10 mouse cellular contexts compared by ENCODE assay signal in the genomic region with DNA sequence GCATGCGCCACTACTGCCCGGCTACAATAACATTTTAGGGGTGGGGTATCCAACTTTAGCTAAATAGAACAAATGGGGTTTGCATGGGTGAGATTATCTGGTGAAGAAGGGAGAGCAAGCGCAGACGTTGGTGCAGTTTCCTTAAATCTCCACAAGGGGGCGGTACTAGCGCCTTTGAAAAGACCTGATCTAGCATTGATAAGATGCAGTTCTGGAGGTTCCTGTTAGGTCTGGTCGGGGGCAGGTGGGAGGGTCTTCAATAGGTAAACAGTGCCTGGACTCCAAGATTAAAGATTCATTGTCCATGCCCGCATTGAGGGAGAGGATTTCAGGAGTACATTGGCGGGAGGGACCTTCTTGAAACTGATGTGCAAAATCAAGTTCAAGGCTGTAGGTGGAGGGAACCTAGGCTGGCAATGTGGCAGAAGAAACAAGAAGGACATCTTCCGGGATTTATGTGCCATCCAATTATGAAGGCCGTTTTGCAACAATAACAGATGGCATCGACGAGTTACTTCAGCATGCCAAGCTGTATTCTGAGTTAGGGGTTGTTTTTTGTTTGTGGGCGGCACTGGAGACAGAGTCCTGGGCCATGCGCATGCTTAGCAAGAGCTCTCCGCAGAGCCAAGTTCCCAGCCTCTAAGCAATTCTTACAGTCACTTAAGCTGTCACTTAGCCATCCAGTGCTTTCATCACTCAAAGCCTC. TPM values are rescaled to one million over a fixed set of nuclear protein-coding genes. Genes with fewer than 3 reads are reported as not detected.
DNase-seq lines count a peak whose midpoint lies in the region; ATAC-seq and TF ChIP-seq lines count a peak whose summit lies in the region.
"Had no signal": no experiment of that assay in that cellular context is flagged by ENCODE, and none has a peak within 500 bp of the region (broad histone marks: within the 10 kb centered on the region; RNA-seq: fewer than 3 reads in every experiment).

No protein-coding gene starts in this region.

- peak; percentile 72; the same call in 1 of the 2 replicates for TF ChIP-seq CTCF in brain, embryonic 14.5 days (IDR thresholded peaks at IDR 0.05; ENCODE audit: borderline replicate concordance, extremely low read depth, insufficient read depth, insufficient read length)

- H3K36me3 ChIP-seq in forebrain, embryonic 15.5 days: no peaks in the 10 kb centered on the region
- H3K36me3 ChIP-seq: liver, embryonic 13.5 days had no signal

- no peak overlapping the region for H3K4me3 ChIP-seq in forebrain, embryonic 15.5 days
- H3K4me3 ChIP-seq: erythroblast, embryonic 14.5 days; liver, embryonic 13.5 days had no signal

- no peaks in the 10 kb centered on the region for H3K27me3 ChIP-seq in forebrain, embryonic 15.5 days
- H3K27me3 ChIP-seq: liver, embryonic 13.5 days had no signal

- no peak overlapping the region for H3K4me2 ChIP-seq in forebrain, embryonic 15.5 days (replicated peaks)
- H3K4me2 ChIP-seq: liver, embryonic 13.5 days had no signal

- TF ChIP-seq POLR2A in brain, embryonic 14.5 days (IDR thresholded peaks at IDR 0.05; ENCODE audit: borderline replicate concordance, extremely low read depth, insufficient read depth, insufficient read length, poor library complexity, severe bottlenecking): no peak

- WGBS in forebrain, embryonic 15.5 days: 27% methylated on average over 16 of the region's 16 CpGs

- no peak overlapping the region for H3K9ac ChIP-seq in forebrain, embryonic 15.5 days (replicated peaks)
- H3K9ac ChIP-seq: liver, embryonic 13.5 days had no signal

- H3K27ac ChIP-seq in forebrain, embryonic 15.5 days (replicated peaks): no peak overlapping the region
- H3K27ac ChIP-seq: liver, embryonic 13.5 days had no signal

- peak; percentile 46 for DNase-seq in heart, postnatal 4 days
- DNase-seq in heart, postnatal 25 days (ENCODE audit: low spot score): no peak
- peak; percentile 14 to 41 for DNase-seq in CD8-positive naive resting alpha-beta T cell, adult 2 months (ENCODE audit: low read depth in 2 of 2, low spot score in 2 of 2)
- peak; percentile 57 for DNase-seq in brain, embryonic 14.5 days (ENCODE audit: low read depth)
- peak; percentile 57 for DNase-seq in left cerebral cortex, postnatal 4 days
- peak; percentile 38 for DNase-seq in right cerebral cortex, postnatal 14 days
- DNase-seq: liver, embryonic 13.5 days had no signal

- H3K9me3 ChIP-seq in forebrain, embryonic 15.5 days: no peaks in the 10 kb centered on the region
- H3K9me3 ChIP-seq: liver, embryonic 13.5 days had no signal

- 0 out of 2 replicates have a peak, but pooled peaks have one; percentile 41 for ATAC-seq in forebrain, embryonic 15.5 days (replicated peaks)
- no peak for ATAC-seq in inflammation-experienced regulatory T-cells, adult 6 months

- no peaks in the 10 kb centered on the region for H3K4me1 ChIP-seq in forebrain, embryonic 15.5 days

- intact Hi-C loops in heart, postnatal 25 days (cut with DNase I): loop anchor here (5.0 kb wide), 2 partner anchors 48 to 57 kb away; no protein-coding TSS in a partner anchor
- intact Hi-C loops in left cerebral cortex, postnatal 4 days (cut with DNase I): loop anchor here (10.0 kb wide), 1 partner anchor 156 kb away; no protein-coding TSS in a partner anchor

RNA-seq across cellular contexts. Expression of a gene that starts 3.0 kb away (rescaled TPM):
- not detected for total RNA-seq in heart, postnatal 4 days (2021)
- not detected for total RNA-seq in heart, postnatal 25 days (2021)
- 0.05 and 0.26 TPM in 2 replicates for polyA plus RNA-seq in brain, embryonic 14.5 days (2012; rRNA removed)
- not detected in 2 replicates for polyA plus RNA-seq in forebrain, embryonic 15.5 days (2015; fragmentation: Nextera tagmentation; extraction: Ambion mirVana)
- total RNA-seq in left cerebral cortex, postnatal 4 days (2021): under 1 TPM in 1 of 2 experiments, not detected in 1; 0.66 TPM
- not detected for polyA plus RNA-seq in inflammation-experienced regulatory T-cells, adult 6 months (2017; shearing (Covaris generic))

RNA-seq across cellular contexts. Expression of a gene that starts 32.3 kb away (rescaled TPM):
- total RNA-seq in heart, postnatal 4 days (2021): not detected
- total RNA-seq in heart, postnatal 25 days (2021): not detected
- polyA plus RNA-seq in brain, embryonic 14.5 days (2012; rRNA removed): 1.2 and 3.2 TPM in 2 replicates
- polyA plus RNA-seq in forebrain, embryonic 15.5 days (2015; fragmentation: Nextera tagmentation; extraction: Ambion mirVana): 0.23 TPM in 1 of 2 replicates, not detected in the other
- under 1 TPM in 1 of 2 experiments, not detected in 1; 0.08 TPM for total RNA-seq in left cerebral cortex, postnatal 4 days (2021)
- under 1 TPM in 1 of 3 experiments, not detected in 2; 0.11 TPM for polyA plus RNA-seq in inflammation-experienced regulatory T-cells, adult 6 months (2017; shearing (Covaris generic))
- polyA plus RNA-seq: erythroblast, embryonic 14.5 days had no signal

RNA-seq across cellular contexts. Expression of a gene that starts 32.9 kb away (rescaled TPM):
- total RNA-seq in heart, postnatal 4 days (2021): under 1 TPM in 1 of 2 experiments, not detected in 1; 0.34 TPM
- not detected for total RNA-seq in heart, postnatal 25 days (2021)
- 0.85 and 3.3 TPM in 2 replicates for polyA plus RNA-seq in brain, embryonic 14.5 days (2012; rRNA removed)
- 0.20 and 0.47 TPM in 2 replicates for polyA plus RNA-seq in forebrain, embryonic 15.5 days (2015; fragmentation: Nextera tagmentation; extraction: Ambion mirVana)
- total RNA-seq in left cerebral cortex, postnatal 4 days (2021): under 1 TPM; 0.26 to 0.56 TPM
- polyA plus RNA-seq in inflammation-experienced regulatory T-cells, adult 6 months (2017; shearing (Covaris generic)): not detected

RNA-seq across cellular contexts. Expression of a gene that starts 44.5 kb away (rescaled TPM):
- 10 to 100 TPM in 1 of 2 experiments, 1 to 10 TPM in 1; 7.3 to 12.8 TPM for total RNA-seq in heart, postnatal 4 days (2021)
- total RNA-seq in heart, postnatal 25 days (2021): 1 to 10 TPM in 1 of 2 experiments, under 1 TPM in 1; 0.81 to 1.1 TPM
- polyA plus RNA-seq in brain, embryonic 14.5 days (2012; rRNA removed): 241 and 276 TPM in 2 replicates
- polyA plus RNA-seq in forebrain, embryonic 15.5 days (2015; fragmentation: Nextera tagmentation; extraction: Ambion mirVana): 115 and 121 TPM in 2 replicates
- 100 to 1,000 TPM; 356 to 358 TPM for total RNA-seq in left cerebral cortex, postnatal 4 days (2021)
- 1 to 10 TPM in 1 of 3 experiments, under 1 TPM in 2; 0.28 to 1.1 (median 0.91) TPM for polyA plus RNA-seq in inflammation-experienced regulatory T-cells, adult 6 months (2017; shearing (Covaris generic))

RNA-seq across cellular contexts. Expression of a gene that starts 45.1 kb away (rescaled TPM):
- total RNA-seq in heart, postnatal 4 days (2021): 1 to 10 TPM; 6.0 to 7.4 TPM
- 1 to 10 TPM; 3.5 TPM for total RNA-seq in heart, postnatal 25 days (2021)
- 571 and 616 TPM in 2 replicates for polyA plus RNA-seq in brain, embryonic 14.5 days (2012; rRNA removed)
- polyA plus RNA-seq in forebrain, embryonic 15.5 days (2015; fragmentation: Nextera tagmentation; extraction: Ambion mirVana): 544 and 608 TPM in 2 replicates
- total RNA-seq in left cerebral cortex, postnatal 4 days (2021): 100 to 1,000 TPM; 739 to 767 TPM
- 1 to 10 TPM; 6.0 to 7.4 (median 6.0) TPM for polyA plus RNA-seq in inflammation-experienced regulatory T-cells, adult 6 months (2017; shearing (Covaris generic))
